Mouse (Mus musculus): ENCODE data around the gene Cfi.

DNA sequence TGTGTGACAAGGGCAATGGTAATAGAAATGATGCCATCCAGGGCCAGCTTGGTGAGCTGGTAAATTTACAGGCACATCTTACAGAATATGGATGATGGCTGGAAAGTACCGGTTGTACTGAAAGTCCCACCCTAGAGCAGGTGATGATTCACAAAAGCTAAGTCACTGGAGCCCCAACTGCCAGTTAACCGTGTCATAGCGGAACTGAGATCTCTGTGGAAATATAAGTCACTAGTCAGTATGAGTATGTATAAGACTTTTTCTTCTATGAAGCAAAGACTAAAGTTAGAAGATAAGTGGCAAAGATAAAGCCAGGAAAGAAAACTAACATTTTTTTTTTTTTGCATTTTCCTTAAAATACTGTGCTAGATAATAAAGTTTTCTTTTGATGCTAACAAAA lies 57.5 kb downstream of the Cfi start:
- TF ChIP-seq CTCF (IDR thresholded peaks at IDR 0.05; ENCODE audit: low read depth, low read length) (no peak), POLR2AphosphoS5 (IDR thresholded peaks at IDR 0.05; ENCODE audit: insufficient replicate concordance, low read depth, low read length) (no peak), GATA1 (IDR thresholded peaks at IDR 0.05; ENCODE audit: borderline replicate concordance, low read length) (no peak)

Data from G1E (cell line).